Mouse (Mus musculus): ENCODE results near the gene Pla2g2d. TPM values are rescaled to one million over a fixed set of nuclear protein-coding genes. Genes with fewer than 3 reads are reported as not detected.

Gene Pla2g2d
- total RNA-seq (2014; fragmentation: Nextera tagmentation) = not detected in 2 replicates
- not detected in 2 replicates for total RNA-seq (2017)

DNA sequence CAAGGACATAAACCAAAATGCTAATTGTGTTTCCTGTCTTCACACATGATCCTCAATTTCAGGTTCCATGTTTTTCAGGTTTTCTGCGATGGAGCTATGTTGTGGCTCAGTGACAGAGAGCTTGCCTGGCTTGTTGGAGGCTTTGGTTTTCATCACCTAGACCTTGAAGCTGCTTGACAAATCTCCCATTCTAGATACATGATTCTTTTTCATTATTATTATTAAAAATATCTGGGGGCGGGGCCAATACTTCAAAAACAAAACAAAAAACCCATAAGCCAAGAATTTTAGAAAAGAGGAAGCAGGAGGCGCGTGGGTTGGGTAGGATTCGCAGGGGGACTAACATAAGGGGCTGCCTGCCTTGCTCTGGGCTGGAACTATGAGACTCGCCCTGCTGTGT is at the start of gene Pla2g2d:
Gene Pla2g2d, plus strand, starts transcription at position 301 of the 400 bp plus-strand sequence.
- no peak for ATAC-seq (replicated peaks; ENCODE audit: poor library complexity, severe bottlenecking)

DNA sequence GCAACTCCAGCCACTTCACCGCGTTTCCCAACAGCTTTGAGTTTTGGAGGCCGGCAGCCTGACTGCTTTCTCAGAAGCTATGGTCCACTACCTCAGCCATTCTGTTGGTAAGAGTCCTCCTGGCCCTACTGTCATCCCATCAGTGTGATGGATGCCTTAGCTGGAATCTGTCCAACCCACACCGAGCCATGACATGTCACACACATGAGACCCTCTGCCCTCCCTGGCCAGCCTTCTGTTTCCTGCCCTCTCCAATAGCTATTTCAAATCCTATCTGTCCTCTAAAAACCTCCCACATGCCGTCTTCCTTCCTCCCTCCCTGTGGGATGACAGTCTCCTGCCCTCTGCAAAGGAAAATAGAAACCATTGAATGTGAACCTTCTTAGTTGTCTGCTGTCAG is 49.8 kb upstream of the Pla2g2d start:
- ATAC-seq (replicated peaks; ENCODE audit: poor library complexity, severe bottlenecking) = no peak

DNA sequence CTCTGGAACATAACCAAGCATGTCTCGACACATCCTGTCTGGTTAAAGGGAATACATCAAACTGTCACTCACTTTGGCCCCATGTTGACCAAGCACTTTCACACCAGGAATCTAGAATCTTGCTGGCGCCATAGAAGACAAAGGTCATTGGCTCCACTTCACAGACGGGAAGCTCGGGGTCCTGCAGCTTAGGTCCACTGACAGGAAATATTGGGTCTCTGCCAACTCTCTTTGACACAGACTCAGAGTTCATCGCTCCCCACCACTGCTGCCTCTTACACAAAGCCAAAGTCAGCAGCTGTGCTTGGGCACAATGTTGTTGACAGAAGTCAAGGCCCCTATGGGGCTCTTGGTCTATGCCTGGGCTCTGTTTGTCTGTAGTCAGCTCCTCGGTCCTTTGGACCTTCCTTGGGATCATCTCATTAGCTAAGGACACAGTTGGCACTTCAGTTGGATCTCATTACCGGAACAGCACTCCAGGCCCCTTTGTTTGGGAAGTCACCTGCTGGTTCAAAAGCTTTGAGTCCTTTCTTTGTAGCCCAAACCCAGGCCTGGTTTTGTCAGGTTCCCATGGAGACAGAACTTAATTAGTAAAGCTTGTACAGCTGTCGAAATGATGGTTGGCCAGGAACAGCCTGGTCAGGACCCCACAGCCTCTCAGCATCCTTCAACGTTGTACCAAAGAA is 46.4 kb upstream of the Pla2g2d start:
- ATAC-seq (replicated peaks; ENCODE audit: poor library complexity, severe bottlenecking) = no peak

DNA sequence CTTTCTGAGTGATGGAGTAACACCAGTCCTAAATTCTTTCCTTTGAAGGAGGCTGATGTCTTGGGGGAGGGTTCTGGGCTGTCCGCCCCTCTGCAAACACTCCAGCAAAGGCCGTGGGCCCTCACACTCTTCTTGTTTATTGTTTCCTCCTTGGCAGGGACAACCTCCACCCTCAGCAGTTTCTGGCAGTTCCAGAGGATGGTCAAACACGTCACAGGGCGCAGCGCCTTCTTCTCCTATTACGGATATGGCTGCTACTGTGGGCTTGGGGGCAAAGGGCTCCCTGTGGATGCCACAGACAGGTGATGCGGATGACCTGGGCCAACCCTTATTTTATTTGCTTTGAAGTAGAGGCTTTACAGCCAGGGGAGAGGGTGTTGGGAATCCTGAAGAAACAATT is 41.4 kb upstream of the Pla2g2d start:
- ATAC-seq (replicated peaks; ENCODE audit: poor library complexity, severe bottlenecking) = no peak

DNA sequence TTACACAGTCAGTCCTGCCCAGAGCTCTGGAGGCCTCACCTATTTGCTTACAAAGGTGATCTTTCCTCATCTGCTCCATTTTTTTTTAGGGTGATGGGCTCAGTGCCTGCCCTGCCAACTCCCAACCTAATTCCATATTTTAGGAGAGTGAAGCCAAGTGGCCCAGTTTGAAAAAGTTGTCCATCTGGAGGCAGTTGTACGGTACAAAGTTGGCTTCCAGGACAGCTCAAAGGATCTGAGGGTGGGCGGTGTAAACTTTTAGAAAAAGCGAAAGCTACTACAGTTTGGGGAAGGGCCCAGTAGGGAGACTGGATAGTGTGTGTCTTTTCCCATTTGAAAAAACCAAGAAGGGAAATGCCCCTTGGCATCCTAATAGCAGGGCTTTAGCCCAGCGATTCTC is 40.7 kb upstream of the Pla2g2d start:
- ATAC-seq (replicated peaks; ENCODE audit: poor library complexity, severe bottlenecking) = no peak

DNA sequence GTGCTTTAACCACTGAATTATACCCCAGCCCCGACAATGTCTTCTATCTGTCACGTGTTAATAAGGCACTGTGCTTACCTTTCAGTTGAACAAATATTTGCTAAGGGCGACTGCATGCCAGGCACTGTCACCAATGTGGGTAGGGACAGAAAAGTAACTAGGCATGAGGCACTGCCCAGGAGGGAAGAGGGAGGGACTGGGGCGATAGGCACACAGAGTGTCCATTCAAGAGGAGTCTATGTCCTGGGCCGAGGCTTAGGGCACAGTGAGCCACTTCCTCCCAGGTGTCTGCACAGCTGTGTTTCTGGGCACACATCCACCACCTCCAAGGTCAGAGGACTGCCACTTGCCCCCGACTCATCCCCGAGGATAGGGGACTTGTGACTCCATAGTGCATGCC is 38.5 kb upstream of the Pla2g2d start, which contains the start of gene Ubxn10:
Gene Ubxn10, minus strand, starts transcription at position 137 of the 400 bp plus-strand sequence.
- ATAC-seq (replicated peaks; ENCODE audit: poor library complexity, severe bottlenecking) = no peak

DNA sequence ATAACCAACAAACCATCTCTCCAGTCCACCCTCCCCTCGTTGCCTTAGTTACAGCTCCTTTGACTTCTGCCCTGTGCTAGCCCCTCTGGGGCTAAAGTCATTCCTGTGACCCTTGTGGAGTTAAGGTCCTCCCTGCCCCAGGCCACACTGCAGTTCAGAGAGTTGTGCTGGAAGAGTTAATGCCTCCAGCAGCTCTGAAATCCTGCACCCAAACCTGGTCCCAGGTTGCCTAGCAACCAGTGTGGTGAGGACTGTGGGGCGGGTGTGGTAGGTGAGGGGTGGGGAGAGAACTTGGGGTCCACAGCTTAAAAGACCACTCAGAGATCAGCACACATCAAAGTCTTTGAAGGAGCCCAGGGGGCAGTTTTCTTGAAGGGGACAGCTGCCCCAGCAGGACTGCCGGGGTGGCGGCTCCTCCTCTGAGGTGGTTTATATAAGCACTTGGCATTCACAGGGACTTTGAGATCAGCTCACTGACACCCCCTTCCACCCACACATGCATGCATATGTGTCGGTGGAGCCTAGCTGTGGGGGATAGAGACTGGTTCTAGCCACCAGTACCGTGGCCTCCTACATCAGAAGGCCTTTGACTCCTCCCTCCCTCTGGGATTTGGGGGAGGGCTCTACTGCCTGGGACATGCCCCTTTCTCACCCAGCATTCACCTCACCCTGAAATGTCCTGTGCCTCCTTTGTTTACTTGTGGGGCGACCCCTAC is 36.2 kb upstream of the Pla2g2d start:
- ATAC-seq (replicated peaks; ENCODE audit: poor library complexity, severe bottlenecking) = no peak

DNA sequence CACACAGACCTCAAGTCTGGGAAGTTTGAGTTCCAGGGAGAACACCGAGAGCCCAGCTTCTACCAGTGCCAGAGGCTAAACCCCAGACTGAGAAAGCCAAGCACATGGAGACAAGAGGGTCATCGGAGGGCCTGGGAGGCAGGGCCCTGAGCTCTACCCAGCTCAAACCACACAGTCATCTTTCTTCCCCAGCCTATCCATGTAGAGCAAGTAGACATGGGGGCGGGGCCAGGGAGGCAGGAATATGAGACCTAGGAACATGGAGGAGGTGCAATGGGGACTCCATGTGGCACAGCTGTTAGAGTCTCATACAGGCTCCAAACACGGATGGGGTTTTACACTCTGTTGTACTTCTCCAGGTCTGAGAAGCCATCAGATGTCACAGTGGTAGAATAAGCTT is 29.7 kb upstream of the Pla2g2d start:
- ATAC-seq (replicated peaks; ENCODE audit: poor library complexity, severe bottlenecking) = no peak

DNA sequence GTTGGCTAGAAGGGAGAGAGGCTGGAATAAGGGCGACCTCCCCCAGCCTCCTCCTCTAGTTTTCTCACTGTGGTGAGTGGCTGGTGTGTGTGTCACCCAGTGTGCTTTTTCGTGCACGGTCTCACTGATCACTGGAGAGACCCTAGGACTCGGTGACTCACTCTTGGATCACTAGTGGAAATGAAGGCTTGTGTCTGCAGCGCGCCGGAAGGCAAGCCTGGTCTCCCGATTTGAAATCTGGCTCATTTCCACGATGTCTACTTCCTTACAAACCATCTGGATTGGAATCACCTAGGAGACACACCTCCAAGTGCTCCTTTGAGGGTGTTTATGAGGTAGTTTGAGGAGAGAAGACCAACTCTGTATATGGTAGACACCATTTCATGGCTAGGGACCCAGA is 28.7 kb upstream of the Pla2g2d start:
- ATAC-seq (replicated peaks; ENCODE audit: poor library complexity, severe bottlenecking) = no peak

DNA sequence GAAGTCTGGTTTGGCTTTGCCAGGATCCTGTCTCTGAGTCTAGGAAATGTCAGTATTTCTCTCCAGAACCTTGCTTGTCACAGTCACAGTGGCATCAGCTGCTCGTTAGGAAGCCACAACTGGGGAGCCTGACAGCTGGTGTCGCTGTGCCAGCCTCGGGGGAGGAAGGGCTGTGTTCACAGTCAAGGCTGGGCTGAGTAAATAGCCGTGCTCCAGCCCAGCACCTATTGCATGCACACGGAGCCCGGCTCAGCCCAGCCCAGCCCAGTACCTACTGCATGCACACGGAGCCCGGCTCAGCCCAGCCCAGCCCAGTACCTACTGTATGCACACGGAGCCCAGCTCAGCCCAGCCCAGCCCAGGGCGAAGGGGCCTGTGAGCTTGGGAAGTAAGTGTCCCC is 27.7 kb upstream of the Pla2g2d start:
- ATAC-seq (replicated peaks; ENCODE audit: poor library complexity, severe bottlenecking) = no peak

DNA sequence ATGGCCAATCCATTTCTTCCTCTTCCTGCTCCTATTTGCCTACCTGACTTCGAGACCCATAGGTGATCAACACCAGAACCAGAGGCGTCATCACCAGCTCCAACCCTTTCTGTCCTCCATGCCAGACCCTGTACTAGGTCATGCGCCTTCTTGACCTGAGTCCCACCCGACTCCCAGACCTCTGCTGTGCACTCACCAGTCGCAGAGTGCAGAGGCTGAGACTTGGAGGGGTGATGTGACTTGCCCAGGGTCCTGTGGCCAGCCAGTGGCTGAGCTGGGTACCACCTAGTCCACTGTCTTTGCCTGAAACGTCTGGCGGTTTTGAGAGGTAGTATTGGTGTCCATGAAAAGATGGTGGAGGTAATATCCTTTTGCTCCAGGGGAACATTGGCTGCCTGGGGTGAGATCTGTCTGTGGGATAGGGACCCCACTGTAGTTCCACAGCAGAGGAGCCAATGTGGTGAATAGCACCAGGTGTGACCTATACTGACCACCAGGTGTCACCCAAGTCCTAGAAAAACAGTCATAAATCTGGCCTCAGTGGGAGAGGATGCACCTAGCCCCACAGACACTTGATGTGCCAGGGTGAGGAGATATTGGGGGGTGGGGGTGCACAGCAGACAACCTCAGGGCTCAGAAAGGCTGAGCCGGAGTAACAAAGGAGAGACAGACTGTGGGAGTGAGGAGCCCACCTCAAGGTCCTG is 27.0 kb upstream of the Pla2g2d start:
- no peak for ATAC-seq (replicated peaks; ENCODE audit: poor library complexity, severe bottlenecking)

DNA sequence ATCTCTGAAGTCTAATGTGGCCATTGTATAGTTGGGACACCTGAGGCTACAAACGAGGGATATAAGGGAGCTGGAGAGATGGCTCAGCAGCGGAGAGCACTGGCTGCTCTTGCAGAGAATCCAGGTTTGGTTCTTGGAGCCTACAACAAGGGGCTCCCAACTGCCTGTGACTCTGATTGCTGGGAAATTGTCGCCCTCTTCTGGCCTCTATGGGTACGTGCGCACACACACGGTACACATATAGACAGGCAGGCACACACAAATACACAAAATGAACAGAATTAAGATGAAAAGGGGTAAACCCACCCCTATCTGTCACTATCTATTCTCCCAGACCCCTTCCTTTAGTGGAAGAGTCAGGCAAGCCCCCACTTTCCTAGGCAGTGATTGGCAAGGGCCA is 22.9 kb upstream of the Pla2g2d start:
- no peak for ATAC-seq (replicated peaks; ENCODE audit: poor library complexity, severe bottlenecking)

DNA sequence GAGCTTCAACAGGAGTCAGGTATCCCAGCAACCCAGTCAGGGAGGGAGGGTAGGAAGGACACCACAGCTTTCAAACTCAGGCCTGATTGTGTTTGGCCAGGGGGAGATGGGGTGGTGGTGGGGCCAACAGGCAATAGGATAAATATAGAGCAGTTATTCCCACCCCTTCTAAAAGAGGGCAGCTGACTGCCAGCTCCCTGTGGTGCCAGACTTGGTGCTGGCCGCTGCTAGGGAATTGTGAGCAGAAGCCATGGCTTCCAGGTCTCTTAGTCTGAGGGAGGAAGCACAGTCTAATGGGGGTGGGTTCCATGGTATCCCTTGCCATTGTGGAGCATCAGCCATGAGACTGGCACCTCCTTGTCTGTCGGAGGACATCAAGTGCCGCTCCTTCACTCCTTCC is 21.9 kb upstream of the Pla2g2d start:
- no peak for ATAC-seq (replicated peaks; ENCODE audit: poor library complexity, severe bottlenecking)

DNA sequence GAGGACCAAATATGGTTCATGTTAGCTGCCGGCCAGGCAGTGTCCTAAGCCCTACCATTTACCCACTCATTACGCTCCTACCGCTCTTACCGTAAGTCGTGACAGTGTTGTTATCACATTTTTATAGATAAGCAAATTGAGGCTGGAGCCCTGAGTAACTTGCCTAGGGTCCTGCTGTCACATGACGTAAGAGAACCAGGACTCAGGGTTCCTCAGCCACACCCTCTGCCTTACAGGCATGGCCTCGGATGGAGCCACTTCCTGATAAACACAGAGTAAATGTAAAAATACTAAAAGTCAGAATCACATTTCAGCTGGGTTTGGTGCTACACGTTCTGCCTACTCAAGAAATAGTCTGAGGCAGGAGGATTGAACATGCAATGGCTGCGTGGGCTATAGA is 21.1 kb upstream of the Pla2g2d start:
- no peak for ATAC-seq (replicated peaks; ENCODE audit: poor library complexity, severe bottlenecking)

DNA sequence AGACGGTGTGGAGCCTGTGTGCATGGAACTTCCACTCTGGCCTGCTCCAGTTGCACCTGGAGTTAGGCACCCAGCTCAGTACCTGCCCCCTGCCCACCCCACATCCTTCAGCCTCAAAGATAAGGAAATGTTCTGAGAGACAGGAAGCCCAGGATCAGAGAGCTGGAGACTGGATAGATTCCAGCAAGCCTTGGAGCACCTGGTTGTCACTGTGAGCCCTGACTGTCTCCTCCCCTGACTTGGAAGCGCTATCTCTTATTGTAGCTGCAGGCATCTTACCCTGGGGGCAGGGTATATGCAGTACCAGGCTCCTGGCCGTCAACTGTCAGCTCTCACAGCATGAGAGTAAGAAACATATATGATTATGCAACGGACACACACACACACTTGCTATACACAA is 20.1 kb upstream of the Pla2g2d start:
- ATAC-seq (replicated peaks; ENCODE audit: poor library complexity, severe bottlenecking) = no peak

DNA sequence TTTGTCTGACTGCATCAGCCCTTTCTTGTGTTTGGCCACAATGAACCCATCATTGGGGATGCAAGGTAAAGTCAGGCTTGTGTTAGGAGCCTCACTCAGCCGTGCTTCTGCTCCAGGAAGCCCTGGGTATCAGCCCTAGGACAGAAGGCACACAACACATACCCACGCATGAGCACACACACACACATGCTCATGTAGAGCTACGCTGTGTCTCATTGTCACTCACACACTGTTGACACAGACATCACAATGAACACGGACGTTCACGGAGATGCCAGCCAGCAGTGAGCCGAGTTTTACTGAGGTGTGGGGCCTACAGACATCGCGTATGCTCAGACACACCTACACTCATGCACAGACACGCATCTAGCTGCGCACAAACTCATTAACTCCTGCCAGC is 19.6 kb upstream of the Pla2g2d start:
- ATAC-seq (replicated peaks; ENCODE audit: poor library complexity, severe bottlenecking) = no peak

DNA sequence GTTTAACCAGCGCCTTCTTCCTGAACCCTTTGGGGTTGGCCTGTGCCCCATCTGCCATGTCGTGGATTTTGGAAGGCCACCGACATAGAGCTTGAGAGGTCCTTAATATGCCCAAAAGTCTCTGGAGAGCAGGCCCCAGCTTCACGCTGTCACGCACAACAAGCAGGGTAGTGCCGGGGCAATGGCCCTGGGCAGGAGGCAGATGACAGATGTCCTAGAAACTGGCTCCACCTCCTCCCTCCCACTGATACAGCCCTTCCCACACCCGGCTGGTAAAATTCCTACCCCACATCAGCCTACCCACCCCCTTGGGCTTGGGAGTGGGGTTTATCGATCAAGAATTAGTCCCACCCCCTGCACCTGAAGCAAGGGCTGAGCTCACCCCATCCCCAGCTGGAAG is 18.1 kb upstream of the Pla2g2d start, which contains the start of gene Pla2g2f:
Gene Pla2g2f, minus strand, starts transcription at position 211 of the 400 bp plus-strand sequence.
- ATAC-seq (replicated peaks; ENCODE audit: poor library complexity, severe bottlenecking) = no peak

DNA sequence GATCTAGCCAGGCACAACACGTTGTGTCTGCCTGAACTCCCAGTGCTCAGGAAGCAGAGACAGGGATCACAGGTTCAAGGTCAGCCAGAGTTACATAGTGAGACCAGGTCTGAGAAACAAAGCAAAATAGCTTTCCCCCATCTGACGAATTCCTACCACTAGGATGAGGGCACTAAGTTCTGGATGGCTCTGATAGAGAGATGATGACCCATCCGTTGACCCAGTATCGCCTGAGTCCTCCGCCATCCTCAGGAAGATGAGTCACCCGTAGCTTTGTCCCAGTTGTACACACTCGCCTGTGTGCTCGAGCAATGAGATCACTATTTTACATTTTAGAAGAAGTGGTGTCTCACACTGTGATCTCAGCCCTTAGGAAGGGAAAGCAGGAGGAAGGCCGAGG is 13.3 kb upstream of the Pla2g2d start:
- ATAC-seq (replicated peaks; ENCODE audit: poor library complexity, severe bottlenecking) = no peak

DNA sequence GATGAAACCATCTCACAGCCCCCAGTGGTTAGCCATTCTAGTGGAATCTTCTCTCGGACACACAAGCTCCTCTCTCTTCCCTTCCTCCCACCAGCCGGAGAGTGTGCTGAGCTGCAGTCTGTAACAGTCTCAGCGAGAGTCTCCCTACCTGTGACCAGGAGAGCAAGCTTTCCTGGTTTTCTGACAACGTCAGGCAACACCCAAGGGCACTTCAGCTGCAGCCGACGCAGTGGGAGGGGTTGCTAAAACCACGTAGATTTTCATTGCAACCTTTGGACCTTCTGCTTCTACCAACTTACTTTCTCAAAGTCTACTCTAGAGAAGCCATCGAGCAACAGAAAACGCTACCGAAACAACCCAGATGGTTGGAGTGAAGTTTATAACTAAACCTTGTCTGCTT is 3.6 kb upstream of the Pla2g2d start:
- no peak for ATAC-seq (replicated peaks; ENCODE audit: poor library complexity, severe bottlenecking)

DNA sequence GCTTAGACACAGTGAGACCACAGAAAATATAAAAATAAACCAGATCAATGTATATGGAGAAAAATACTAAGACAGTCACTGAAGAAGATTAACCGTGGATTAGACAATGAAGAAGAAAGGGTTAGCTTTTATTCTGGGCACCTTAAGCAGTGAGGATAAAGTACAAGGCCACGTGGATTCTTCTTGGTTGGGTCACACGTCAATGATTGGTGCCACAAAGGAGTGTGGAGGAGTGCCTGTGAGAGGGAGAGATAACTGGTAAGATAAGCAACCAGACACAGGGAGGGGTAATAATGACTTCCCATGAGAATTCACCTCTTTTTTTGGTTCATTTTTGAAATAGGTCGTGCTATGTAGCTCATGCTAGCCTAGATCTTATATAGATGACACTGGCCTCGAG is 3.1 kb upstream of the Pla2g2d start:
- ATAC-seq (replicated peaks; ENCODE audit: poor library complexity, severe bottlenecking) = no peak

Measured in granulocyte monocyte progenitor cell, adult 5-6 weeks (primary cell).